Comparison of ENCODE assay signal across 29 mouse cellular contexts in genomic region chr12:107060514-107060913, GRCm38 (mm10).
DNase-seq lines count a peak whose midpoint lies in the region; ATAC-seq and TF ChIP-seq lines count a peak whose summit lies in the region.
"Had no signal": no experiment of that assay in that cellular context is flagged by ENCODE, and none has a peak within 500 bp of the region (broad histone marks: within the 10 kb centered on the region; RNA-seq: fewer than 3 reads in every experiment).

No protein-coding gene starts in this region.

- no peaks in the 10 kb centered on the region for H3K36me3 ChIP-seq in hindbrain, postnatal 0 days (ENCODE audit: insufficient read depth, low read length)
- H3K36me3 ChIP-seq in hindbrain, embryonic 14.5 days (replicated peaks; ENCODE audit: control insufficient read depth, insufficient read depth) = no peaks in the 10 kb centered on the region
- H3K36me3 ChIP-seq: embryonic facial prominence, embryonic 12.5 days; hindbrain, embryonic 10.5 days; intestine, embryonic 15.5 days; limb, embryonic 12.5 days; midbrain, embryonic 12.5 days; neural tube, embryonic 15.5 days had no signal

- no peak for ATAC-seq in hindbrain, postnatal 0 days
- no peak for ATAC-seq in hindbrain, embryonic 14.5 days (ENCODE audit: low FRiP score)
- ATAC-seq: forebrain, embryonic 14.5 days; hindbrain, embryonic 16.5 days; intestine, embryonic 15.5 days had no signal

- H3K9me3 ChIP-seq in hindbrain, postnatal 0 days (ENCODE audit: low read length) = no peaks in the 10 kb centered on the region
- H3K9me3 ChIP-seq in hindbrain, embryonic 14.5 days (ENCODE audit: control insufficient read depth, low read length) = 0 out of 2 replicates have a peak, but pooled peaks cover 8% of the 10 kb centered on the region
- H3K9me3 ChIP-seq: embryonic facial prominence, embryonic 12.5 days; intestine, embryonic 15.5 days had no signal

- no peak for TF ChIP-seq CTCF in hindbrain, postnatal 0 days (IDR thresholded peaks at IDR 0.05; ENCODE audit: low read depth)

- H3K4me1 ChIP-seq in hindbrain, postnatal 0 days (ENCODE audit: insufficient read depth, low read length) = no peaks in the 10 kb centered on the region; the same call in 1 of the 2 replicates
- no peaks in the 10 kb centered on the region for H3K4me1 ChIP-seq in hindbrain, embryonic 14.5 days (replicated peaks; ENCODE audit: control insufficient read depth, insufficient read depth, low read length)
- H3K4me1 ChIP-seq: embryonic facial prominence, embryonic 12.5 days; hindbrain, embryonic 10.5 days; intestine, embryonic 15.5 days; limb, embryonic 12.5 days; megakaryocyte, embryonic 14.5 days; midbrain, embryonic 12.5 days; neural tube, embryonic 15.5 days had no signal

- H3K4me2 ChIP-seq in hindbrain, postnatal 0 days (ENCODE audit: low read depth, low read length) = no peak overlapping the region
- H3K4me2 ChIP-seq in hindbrain, embryonic 14.5 days (replicated peaks) = no peak overlapping the region
- H3K4me2 ChIP-seq: embryonic facial prominence, embryonic 12.5 days; intestine, embryonic 15.5 days; limb, embryonic 12.5 days; liver, embryonic 11.5 days; midbrain, embryonic 12.5 days; neural tube, embryonic 15.5 days had no signal

- DNase-seq in hindbrain, postnatal 0 days (ENCODE audit: low spot score) = peak; percentile 46
- DNase-seq in hindbrain, embryonic 14.5 days (ENCODE audit: low spot score) = no peak
- peak; percentile 89 for DNase-seq in brain, adult 2 months (ENCODE audit: low read depth, low spot score)
- peak; percentile 72 to 79 for DNase-seq in cerebellum, adult 18-20 months
- peak; percentile 88 to 90 for DNase-seq in cerebellum, postnatal 10 days
- no peak for DNase-seq in adrenal gland, postnatal 36 days
- no peak for DNase-seq in layer of hippocampus, postnatal 36 days
- DNase-seq in Muller cell, postnatal 12 days (ENCODE audit: inconsistent ontology term) = no peak
- DNase-seq: adrenal gland, postnatal 25 days; embryo, embryonic 11 days; gastrocnemius, adult 2 months; heart, postnatal 14 days; kidney, adult 2 months; kidney, postnatal 36 days; lung, postnatal 4 days; retina, postnatal 1 day; right cerebral cortex, postnatal 25 days; thymus, postnatal 14 days had no signal

- H3K27ac ChIP-seq in hindbrain, postnatal 0 days = no peak overlapping the region
- no peak overlapping the region for H3K27ac ChIP-seq in hindbrain, embryonic 14.5 days
- H3K27ac ChIP-seq: embryonic facial prominence, embryonic 12.5 days; gastrocnemius, adult 2 months; hindbrain, embryonic 10.5 days; intestine, embryonic 15.5 days; layer of hippocampus, adult 2 months; limb, embryonic 12.5 days; midbrain, embryonic 12.5 days; neural tube, embryonic 15.5 days had no signal

- H3K27me3 ChIP-seq in hindbrain, postnatal 0 days (ENCODE audit: insufficient read depth, low read length) = no peaks in the 10 kb centered on the region
- H3K27me3 ChIP-seq in hindbrain, embryonic 14.5 days (ENCODE audit: control insufficient read depth, insufficient read depth, low read length) = no peaks in the 10 kb centered on the region
- H3K27me3 ChIP-seq: embryonic facial prominence, embryonic 12.5 days; intestine, embryonic 15.5 days; limb, embryonic 12.5 days; megakaryocyte, embryonic 14.5 days; midbrain, embryonic 12.5 days; neural tube, embryonic 15.5 days had no signal

- WGBS in hindbrain, postnatal 0 days = 58% methylated on average over 3 of the region's 3 CpGs
- 79% methylated on average over 3 of the region's 3 CpGs for WGBS in hindbrain, embryonic 14.5 days

- no peak overlapping the region for H3K4me3 ChIP-seq in hindbrain, postnatal 0 days (ENCODE audit: low read length)
- H3K4me3 ChIP-seq in hindbrain, embryonic 14.5 days (replicated peaks; ENCODE audit: low read length) = no peak overlapping the region
- H3K4me3 ChIP-seq: embryonic facial prominence, embryonic 12.5 days; gastrocnemius, adult 2 months; hindbrain, embryonic 10.5 days; intestine, embryonic 15.5 days; layer of hippocampus, adult 2 months; limb, embryonic 12.5 days; megakaryocyte, embryonic 14.5 days; midbrain, embryonic 12.5 days; neural tube, embryonic 15.5 days had no signal

- no peak overlapping the region for H3K9ac ChIP-seq in hindbrain, postnatal 0 days (replicated peaks; ENCODE audit: low read length)
- no peak overlapping the region for H3K9ac ChIP-seq in hindbrain, embryonic 14.5 days
- H3K9ac ChIP-seq: embryonic facial prominence, embryonic 12.5 days; intestine, embryonic 15.5 days; limb, embryonic 12.5 days; midbrain, embryonic 12.5 days; neural tube, embryonic 15.5 days had no signal

Comparison
In these comparisons a context has a peak if more than half of its experiments do, and no peak if none do; other contexts are left out.
1. DNase-seq: peak in hindbrain, postnatal 0 days (single experiment), brain, adult 2 months (single experiment), cerebellum, adult 18-20 months (2 of 2) and cerebellum, postnatal 10 days (2 of 2); none in hindbrain, embryonic 14.5 days (single experiment), adrenal gland, postnatal 36 days (0 of 2), layer of hippocampus, postnatal 36 days (0 of 2) and Muller cell, postnatal 12 days (single experiment).